Mouse (Mus musculus): ENCODE measurements around the gene 1810043G02Rik. TPM values are rescaled to one million over a fixed set of nuclear protein-coding genes. Genes with fewer than 3 reads are reported as not detected.

1810043G02Rik gene
- polyA plus RNA-seq, 1 experiment, result 4.2 TPM

GRCm38 (mm10) chr10:77974811-77975210 lies 3.5 kb upstream of the 1810043G02Rik start:
- Histone ChIP-seq H3K9ac (ENCODE audit: low read depth, poor library complexity, severe bottlenecking) (no peak overlapping the region), H3K27me3 (ENCODE audit: control insufficient read depth, insufficient read depth, low read length, poor library complexity, severe bottlenecking) (no peaks in the 10 kb centered on the region), H3K4me3 (ENCODE audit: low read depth, low read length) (no peak overlapping the region), H3K9me3 (replicated peaks; ENCODE audit: control insufficient read depth, insufficient read depth, low read length, poor library complexity, severe bottlenecking) (no peaks in the 10 kb centered on the region), H3K27ac (ENCODE audit: insufficient read depth, low read length) (no peak overlapping the region), H3K4me1 (ENCODE audit: control insufficient read depth, insufficient read depth, low read length) (no peaks in the 10 kb centered on the region), H3K36me3 (ENCODE audit: control insufficient read depth, insufficient read depth, low read length, poor library complexity, severe bottlenecking) (no peaks in the 10 kb centered on the region)
- TF ChIP-seq POLR2A (IDR thresholded peaks at IDR 0.05; ENCODE audit: insufficient read depth, low read length), result no peak
- TF ChIP-seq EP300 (IDR thresholded peaks at IDR 0.05; ENCODE audit: insufficient read depth, low read depth, low read length), result no peak
- TF ChIP-seq CTCF (IDR thresholded peaks at IDR 0.05; ENCODE audit: low read depth, low read length), result no peak

- no peaks in the 10 kb centered on the region for H3K27me3 ChIP-seq (ENCODE audit: control insufficient read depth, insufficient read depth, low read length, poor library complexity, severe bottlenecking)
- no peak overlapping the region for H3K27ac ChIP-seq (ENCODE audit: insufficient read depth, low read length)
- H3K4me1 ChIP-seq (ENCODE audit: control insufficient read depth, insufficient read depth, low read length), result no peaks in the 10 kb centered on the region
- no peak overlapping the region for H3K9ac ChIP-seq (ENCODE audit: low read depth, poor library complexity, severe bottlenecking)
- no peaks in the 10 kb centered on the region for H3K9me3 ChIP-seq (replicated peaks; ENCODE audit: control insufficient read depth, insufficient read depth, low read length, poor library complexity, severe bottlenecking)
- H3K4me3 ChIP-seq (ENCODE audit: low read depth, low read length), result no peak overlapping the region
- no peaks in the 10 kb centered on the region for H3K36me3 ChIP-seq (ENCODE audit: control insufficient read depth, insufficient read depth, low read length, poor library complexity, severe bottlenecking)
- no peak for TF ChIP-seq EP300 (IDR thresholded peaks at IDR 0.05; ENCODE audit: insufficient read depth, low read depth, low read length)
- TF ChIP-seq POLR2A (IDR thresholded peaks at IDR 0.05; ENCODE audit: insufficient read depth, low read length), result no peak
- no peak for TF ChIP-seq CTCF (IDR thresholded peaks at IDR 0.05; ENCODE audit: low read depth, low read length)
Observed at GRCm38 (mm10) chr10:77975653-77976052, 2.7 kb upstream of the 1810043G02Rik start.

GRCm38 (mm10) chr10:77976458-77977150 lies 1.7 kb upstream of the 1810043G02Rik start:
- H3K4me1 ChIP-seq (ENCODE audit: control insufficient read depth, insufficient read depth, low read length), result no peaks in the 10 kb centered on the region
- H3K27ac ChIP-seq (ENCODE audit: insufficient read depth, low read length), result no peak overlapping the region
- H3K36me3 ChIP-seq (ENCODE audit: control insufficient read depth, insufficient read depth, low read length, poor library complexity, severe bottlenecking), result no peaks in the 10 kb centered on the region
- TF ChIP-seq POLR2A (IDR thresholded peaks at IDR 0.05; ENCODE audit: insufficient read depth, low read length) (no peak), CTCF (IDR thresholded peaks at IDR 0.05; ENCODE audit: low read depth, low read length) (no peak), EP300 (IDR thresholded peaks at IDR 0.05; ENCODE audit: insufficient read depth, low read depth, low read length) (no peak)
- H3K9ac ChIP-seq (ENCODE audit: low read depth, poor library complexity, severe bottlenecking), result no peak overlapping the region
- H3K4me3 ChIP-seq (ENCODE audit: low read depth, low read length), result no peak overlapping the region
- H3K9me3 ChIP-seq (replicated peaks; ENCODE audit: control insufficient read depth, insufficient read depth, low read length, poor library complexity, severe bottlenecking), result no peaks in the 10 kb centered on the region
- H3K27me3 ChIP-seq (ENCODE audit: control insufficient read depth, insufficient read depth, low read length, poor library complexity, severe bottlenecking), result no peaks in the 10 kb centered on the region

- Histone ChIP-seq H3K9ac (ENCODE audit: low read depth, poor library complexity, severe bottlenecking) (no peak overlapping the region), H3K9me3 (replicated peaks; ENCODE audit: control insufficient read depth, insufficient read depth, low read length, poor library complexity, severe bottlenecking) (no peaks in the 10 kb centered on the region), H3K36me3 (ENCODE audit: control insufficient read depth, insufficient read depth, low read length, poor library complexity, severe bottlenecking) (peaks cover 11% of the 10 kb centered on the region), H3K27ac (ENCODE audit: insufficient read depth, low read length) (no peak overlapping the region), H3K27me3 (ENCODE audit: control insufficient read depth, insufficient read depth, low read length, poor library complexity, severe bottlenecking) (no peaks in the 10 kb centered on the region), H3K4me1 (ENCODE audit: control insufficient read depth, insufficient read depth, low read length) (no peaks in the 10 kb centered on the region), H3K4me3 (ENCODE audit: low read depth, low read length) (no peak overlapping the region)
- TF ChIP-seq POLR2A (IDR thresholded peaks at IDR 0.05; ENCODE audit: insufficient read depth, low read length), result no peak
- TF ChIP-seq CTCF (IDR thresholded peaks at IDR 0.05; ENCODE audit: low read depth, low read length), result peak; percentile 75
- TF ChIP-seq EP300 (IDR thresholded peaks at IDR 0.05; ENCODE audit: insufficient read depth, low read depth, low read length), result no peak
Observed at GRCm38 (mm10) chr10:77984660-77985059, 6.3 kb downstream of the 1810043G02Rik start.

- no peak overlapping the region for H3K4me3 ChIP-seq (ENCODE audit: low read depth, low read length)
- no peak overlapping the region for H3K9ac ChIP-seq (ENCODE audit: low read depth, poor library complexity, severe bottlenecking)
- no peaks in the 10 kb centered on the region for H3K9me3 ChIP-seq (replicated peaks; ENCODE audit: control insufficient read depth, insufficient read depth, low read length, poor library complexity, severe bottlenecking)
- TF ChIP-seq CTCF (IDR thresholded peaks at IDR 0.05; ENCODE audit: low read depth, low read length) (no peak), POLR2A (IDR thresholded peaks at IDR 0.05; ENCODE audit: insufficient read depth, low read length) (no peak), EP300 (IDR thresholded peaks at IDR 0.05; ENCODE audit: insufficient read depth, low read depth, low read length) (no peak)
- no peaks in the 10 kb centered on the region for H3K4me1 ChIP-seq (ENCODE audit: control insufficient read depth, insufficient read depth, low read length)
- H3K36me3 ChIP-seq (ENCODE audit: control insufficient read depth, insufficient read depth, low read length, poor library complexity, severe bottlenecking), result peaks cover 14% of the 10 kb centered on the region
- H3K27ac ChIP-seq (ENCODE audit: insufficient read depth, low read length), result no peak overlapping the region
- H3K27me3 ChIP-seq (ENCODE audit: control insufficient read depth, insufficient read depth, low read length, poor library complexity, severe bottlenecking), result no peaks in the 10 kb centered on the region
Observed at GRCm38 (mm10) chr10:77985775-77986174, 7.5 kb downstream of the 1810043G02Rik start.

- no peak for TF ChIP-seq CTCF (IDR thresholded peaks at IDR 0.05; ENCODE audit: low read depth, low read length)
- TF ChIP-seq EP300 (IDR thresholded peaks at IDR 0.05; ENCODE audit: insufficient read depth, low read depth, low read length), result no peak
- TF ChIP-seq POLR2A (IDR thresholded peaks at IDR 0.05; ENCODE audit: insufficient read depth, low read length), result no peak
- no peak overlapping the region for H3K4me3 ChIP-seq (ENCODE audit: low read depth, low read length)
- no peaks in the 10 kb centered on the region for H3K4me1 ChIP-seq (ENCODE audit: control insufficient read depth, insufficient read depth, low read length)
Observed at GRCm38 (mm10) chr10:77995639-77996038, 17.3 kb downstream of the 1810043G02Rik start.

More at GRCm38 (mm10) chr10:77995639-77996038, 17.3 kb downstream of the 1810043G02Rik start:
- H3K9ac ChIP-seq (ENCODE audit: low read depth, poor library complexity, severe bottlenecking), result no peak overlapping the region
- H3K36me3 ChIP-seq (ENCODE audit: control insufficient read depth, insufficient read depth, low read length, poor library complexity, severe bottlenecking), result 0 out of 2 replicates have a peak, but pooled peaks cover 13% of the 10 kb centered on the region
- no peak overlapping the region for H3K27ac ChIP-seq (ENCODE audit: insufficient read depth, low read length)
- H3K9me3 ChIP-seq (replicated peaks; ENCODE audit: control insufficient read depth, insufficient read depth, low read length, poor library complexity, severe bottlenecking), result no peaks in the 10 kb centered on the region
- no peaks in the 10 kb centered on the region for H3K27me3 ChIP-seq (ENCODE audit: control insufficient read depth, insufficient read depth, low read length, poor library complexity, severe bottlenecking)

All from ES-Bruce4 (cell line).